Mouse (Mus musculus) left cerebral cortex, postnatal 36 days (tissue): ENCODE measurements at regions not wholly inside any gene's neighbourhood (a gene's known extent, or its start where the extent isn't known, plus 50 kb on each side); places are given as distances from the start of the nearest gene placed in this dataset.

Experiments used
- DNase-seq, 2 experiments: peaks; one replicate each; pipeline ENCODE4 v3.0.0; 2021 to 2022; ENCODE audit warnings: low spot score in 2 of 2, mixed read lengths in 1 of 2
- intact Hi-C: fragments of 180-260 bp; cut with DNase I; formaldehyde crosslinking; loops from one replicate; pipeline ENCODE4 v1.15.1; 2025

GRCm38 (mm10) chr16:30826128-30826527, 226.6 kb downstream of the Fam43a start:
- DNase-seq = peak; percentile 41 to 44
- intact Hi-C loops = no loop called here

DNA sequence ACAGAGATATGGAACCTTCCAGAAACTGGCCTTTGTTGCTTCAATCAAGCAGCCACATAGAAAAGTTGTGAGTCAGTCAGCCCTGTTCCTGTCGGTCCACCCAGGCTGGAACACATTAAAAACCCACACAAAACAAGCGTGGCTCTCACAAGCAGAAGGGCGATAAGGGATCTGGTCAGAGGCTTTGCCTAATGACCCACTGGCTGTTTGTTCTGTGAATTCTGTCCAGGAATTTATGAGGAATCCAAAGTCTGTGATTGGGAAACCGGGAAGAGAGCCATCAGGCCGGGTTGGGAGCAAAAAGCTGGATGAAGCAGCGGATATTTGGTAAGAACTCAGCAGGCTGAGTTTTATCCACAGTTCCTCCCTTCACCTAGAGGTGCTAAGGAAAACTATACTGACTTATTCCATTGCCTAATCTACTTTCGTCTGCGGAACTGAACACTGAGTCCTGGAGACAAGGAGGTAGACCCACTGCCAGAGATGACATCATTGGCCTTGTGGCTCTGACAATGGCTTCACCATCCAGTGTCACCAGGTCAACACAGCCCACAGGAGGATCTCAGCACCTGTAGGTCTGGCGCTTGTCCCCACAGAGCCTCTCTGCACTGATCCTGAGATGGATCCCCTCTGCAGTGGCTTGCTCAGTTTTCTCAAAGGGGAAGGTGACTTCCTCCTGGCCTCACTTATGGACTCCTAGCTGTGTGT, 228.5 kb downstream of the Fam43a start:
- no peak for DNase-seq
- intact Hi-C loops = no loop called here

DNA sequence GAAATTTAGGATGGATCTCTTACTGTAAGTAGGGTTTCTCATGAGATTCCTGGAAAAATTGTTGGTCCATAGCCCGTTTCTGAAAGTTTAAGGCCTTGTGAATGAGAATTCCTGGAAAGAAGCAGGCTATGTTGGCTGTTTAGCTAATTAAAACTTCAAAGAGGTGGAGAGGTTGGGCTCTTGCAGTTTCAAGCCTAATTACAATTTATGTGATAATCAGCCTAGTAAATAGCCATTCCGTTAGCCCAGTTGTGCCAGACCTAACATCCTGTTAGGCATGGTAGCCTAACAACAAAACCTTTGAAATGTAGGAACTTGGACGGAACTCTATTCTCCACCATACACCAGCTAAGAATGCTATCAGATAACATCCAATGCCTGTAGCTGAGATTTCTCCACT, 235.0 kb downstream of the Fam43a start:
- intact Hi-C loops = no loop called here
- no peak for DNase-seq

GRCm38 (mm10) chr16:30835678-30836077, 236.2 kb downstream of the Fam43a start:
- intact Hi-C loops = no loop called here
- DNase-seq = no peak

GRCm38 (mm10) chr16:30842831-30843230, 238.4 kb downstream of the Xxylt1 start:
- intact Hi-C loops = no loop called here
- DNase-seq = no peak

GRCm38 (mm10) chr16:30852595-30852994, 228.6 kb downstream of the Xxylt1 start:
- no peak for DNase-seq
- intact Hi-C loops = no loop called here

GRCm38 (mm10) chr16:30854716-30855115, 226.5 kb downstream of the Xxylt1 start:
- DNase-seq = no peak
- intact Hi-C loops = no loop called here

DNA sequence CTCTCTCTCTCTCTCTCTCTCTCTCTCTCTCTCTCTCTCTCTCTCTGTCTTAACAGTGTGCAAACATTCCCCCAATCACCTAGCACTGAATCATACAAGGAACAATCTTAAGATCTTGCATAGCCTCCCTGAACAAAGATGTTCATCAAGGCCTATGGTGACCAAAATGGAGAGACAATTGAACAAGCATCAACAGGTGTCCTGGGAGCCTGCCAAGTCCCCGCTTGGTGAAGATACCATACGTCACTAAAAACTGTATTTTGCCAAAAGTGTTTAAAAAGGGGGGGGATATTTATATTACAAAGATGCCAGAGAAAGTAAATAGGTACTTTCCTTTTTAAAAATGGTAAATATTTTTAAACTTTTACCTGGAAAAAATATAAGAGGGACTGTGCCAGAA, 223.6 kb downstream of the Xxylt1 start:
- no peak for DNase-seq
- intact Hi-C loops = no loop called here

DNA sequence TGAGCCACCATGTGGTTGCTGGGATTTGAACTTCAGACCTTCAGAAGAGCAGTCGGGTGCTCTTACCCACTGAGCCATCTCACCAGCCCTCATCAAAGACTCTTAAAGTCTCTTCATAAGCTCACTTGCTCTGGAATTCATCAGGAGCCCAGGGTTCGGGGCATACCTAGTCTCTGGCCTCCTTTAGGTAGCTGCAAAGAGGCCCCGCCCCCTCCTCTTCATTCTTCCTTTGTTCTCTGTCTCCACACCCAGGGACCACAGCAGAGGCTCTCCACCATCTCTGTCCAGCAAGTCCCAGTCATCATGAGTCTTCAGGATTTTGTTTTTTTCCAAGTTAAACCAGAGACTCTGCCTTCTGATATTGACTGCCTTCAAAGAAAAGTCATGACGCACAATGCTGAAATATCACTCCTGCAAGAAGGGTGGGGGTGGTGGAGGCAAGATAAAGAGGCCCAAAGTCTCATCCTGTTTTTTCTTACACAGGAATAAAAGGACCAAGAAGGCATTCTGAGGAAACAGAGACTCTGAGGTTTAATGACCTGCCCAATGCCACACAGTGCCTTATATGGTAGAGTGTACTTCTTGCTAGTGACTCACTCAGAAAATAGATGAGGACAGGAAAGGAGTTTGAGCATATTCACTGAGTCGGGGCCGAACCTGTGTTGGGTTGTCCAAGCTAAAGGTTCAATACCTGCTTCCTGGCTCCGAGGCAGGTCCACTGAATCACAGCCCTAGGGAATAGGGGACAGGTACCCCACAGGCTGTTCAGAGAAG, 211.9 kb downstream of the Xxylt1 start:
- intact Hi-C loops = no loop called here
- DNase-seq = no peak

DNA sequence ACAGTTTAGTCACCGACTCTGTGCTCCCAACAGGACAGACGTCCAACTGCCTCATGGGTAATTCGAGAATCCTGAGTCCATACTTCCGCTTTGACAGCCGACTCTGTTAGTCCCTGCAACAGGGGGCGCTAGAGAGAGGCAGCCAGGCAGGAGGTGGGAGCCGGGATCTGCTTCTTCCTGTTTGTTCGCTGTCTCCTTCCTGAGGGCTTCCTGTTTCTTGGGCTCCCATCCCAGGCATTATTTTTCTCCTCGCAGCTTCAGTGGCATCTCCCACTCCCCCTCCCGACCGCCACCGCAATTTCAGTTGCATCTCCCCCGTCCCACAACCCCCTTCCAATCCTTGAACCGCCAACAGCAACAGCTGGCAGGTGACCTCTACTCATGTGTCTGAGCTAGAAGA, 211.1 kb downstream of the Xxylt1 start:
- intact Hi-C loops = no loop called here
- no peak for DNase-seq

GRCm38 (mm10) chr16:30870676-30871075, 210.6 kb downstream of the Xxylt1 start:
- DNase-seq = no peak
- intact Hi-C loops = no loop called here

DNA sequence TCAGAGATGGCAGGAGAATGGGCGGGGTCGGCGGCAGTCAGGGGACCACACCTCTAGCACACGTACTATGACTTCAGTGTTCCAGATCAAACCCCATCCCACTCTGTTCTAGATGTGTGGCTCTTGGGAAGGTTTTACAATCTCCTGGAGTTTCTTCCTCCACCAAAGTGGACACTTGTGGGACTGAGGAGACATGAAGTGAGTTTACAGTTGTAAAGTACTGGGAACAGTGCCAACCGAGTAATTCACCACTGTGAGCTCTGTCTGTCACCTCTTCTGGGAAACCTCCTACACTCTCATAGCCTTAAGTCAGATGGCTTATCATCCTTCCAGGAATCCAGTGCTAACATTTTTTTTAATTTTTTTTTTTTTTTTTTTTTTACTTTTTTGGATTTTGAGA, 209.1 kb downstream of the Xxylt1 start:
- no peak for DNase-seq
- intact Hi-C loops = no loop called here

DNA sequence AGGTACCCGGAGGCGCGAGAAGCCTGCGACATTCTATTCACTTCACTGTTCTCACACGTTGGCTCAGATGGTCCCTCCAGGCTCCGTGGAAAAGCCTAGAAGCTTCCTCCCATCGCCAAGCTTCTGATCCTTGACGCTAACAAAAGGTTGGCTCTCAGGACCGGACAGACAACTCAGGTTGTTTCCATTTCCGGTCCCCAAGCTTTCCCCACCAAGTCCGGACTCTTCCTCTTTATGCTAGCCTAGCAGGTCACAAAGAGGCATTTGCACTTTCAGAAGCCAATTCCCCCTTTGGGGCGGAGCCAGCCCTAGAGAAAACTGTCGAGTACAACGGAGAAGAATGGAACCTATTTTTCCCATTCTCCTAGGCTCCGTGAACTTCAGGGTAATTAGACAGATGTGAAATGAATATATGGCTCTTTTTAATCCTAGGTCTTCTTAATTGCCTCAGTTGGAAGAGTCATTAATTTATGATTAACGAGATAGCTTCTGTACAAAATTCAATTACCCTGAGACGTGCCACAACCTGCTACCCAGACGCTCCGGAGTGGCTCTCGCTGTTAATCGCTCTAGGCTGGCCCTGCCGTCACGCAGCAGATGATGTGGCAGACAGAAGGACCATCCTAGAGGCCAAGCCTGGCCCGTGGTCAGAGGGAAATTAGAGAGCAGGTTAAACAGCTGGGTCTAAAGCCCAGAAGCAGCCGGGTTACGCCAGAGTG, 207.6 kb downstream of the Xxylt1 start:
- no peak for DNase-seq
- intact Hi-C loops = no loop called here

DNA sequence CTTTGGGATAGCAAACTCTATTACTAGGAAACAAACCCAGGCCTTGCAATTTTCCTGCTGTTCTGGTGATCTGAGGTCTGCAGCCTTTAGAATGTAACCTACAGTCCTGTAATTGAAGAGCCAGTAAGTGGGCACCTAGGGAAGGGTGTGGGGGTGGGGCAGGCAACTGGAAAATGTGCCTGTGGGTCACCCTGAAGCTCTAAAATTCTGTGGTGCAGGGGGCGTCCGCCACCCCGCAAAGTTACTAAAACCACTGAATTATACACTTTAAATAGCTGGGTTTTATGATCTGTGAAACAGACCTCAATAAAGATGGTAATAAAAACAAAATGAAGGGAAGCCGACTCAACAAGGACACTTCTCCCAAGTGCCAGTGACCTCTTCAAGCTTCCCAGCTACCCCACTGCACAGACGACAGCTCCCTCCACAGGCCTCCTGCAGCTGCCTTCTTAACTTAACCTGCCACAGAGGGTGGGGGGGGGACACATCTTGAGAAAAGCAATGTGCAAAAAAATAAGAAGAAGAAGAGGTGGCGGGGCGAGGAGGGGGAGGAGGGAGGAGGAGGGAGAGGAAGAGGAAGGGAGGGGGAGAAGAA, 205.9 kb downstream of the Xxylt1 start:
- intact Hi-C loops = no loop called here
- no peak for DNase-seq

DNA sequence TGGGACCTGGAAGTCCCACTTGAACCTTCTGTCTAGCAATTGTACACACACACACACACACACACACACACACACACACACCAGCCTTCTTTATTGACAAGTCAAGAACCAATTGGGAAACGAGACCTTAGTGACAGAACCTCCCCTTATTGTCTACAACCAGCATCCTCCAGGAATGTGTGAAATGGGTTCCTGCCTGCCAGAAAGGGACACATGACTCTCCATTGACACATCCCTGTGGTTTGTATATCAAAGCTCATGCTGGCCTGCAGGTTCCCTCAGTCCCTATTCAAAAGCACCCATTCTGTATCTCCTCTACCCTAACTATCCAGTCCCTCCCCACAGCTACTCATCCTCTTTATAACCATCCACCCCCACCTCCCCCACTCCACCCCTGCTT, 202.4 kb downstream of the Xxylt1 start:
- DNase-seq = no peak
- intact Hi-C loops = no loop called here

- intact Hi-C loops = no loop called here
- no peak for DNase-seq
Observed at GRCm38 (mm10) chr16:30879878-30880277, 201.4 kb downstream of the Xxylt1 start.

DNA sequence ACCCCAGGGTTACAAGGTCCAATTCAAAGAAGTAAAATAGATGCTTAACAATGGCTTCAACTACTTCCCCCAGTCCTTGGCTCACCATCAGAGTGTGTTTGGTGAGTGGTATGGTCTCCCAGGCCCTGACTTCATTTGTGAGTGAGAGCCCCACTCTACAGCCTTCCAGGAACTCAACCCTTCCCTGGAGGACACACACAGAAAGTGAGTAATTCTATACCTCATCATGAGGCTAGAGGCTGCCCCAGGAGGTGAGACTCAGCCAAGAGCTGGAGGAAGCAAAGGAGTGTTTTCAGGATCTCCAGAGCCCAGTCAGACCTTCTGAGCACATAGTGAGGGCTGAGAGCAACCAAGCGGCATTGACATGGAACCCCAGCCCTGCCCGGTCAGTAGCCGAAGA, 200.6 kb downstream of the Xxylt1 start:
- no peak for DNase-seq
- intact Hi-C loops = no loop called here

GRCm38 (mm10) chr16:30881186-30881585, 200.0 kb downstream of the Xxylt1 start:
- no peak for DNase-seq
- intact Hi-C loops = no loop called here

- DNase-seq = no peak
- intact Hi-C loops = no loop called here
Observed at GRCm38 (mm10) chr16:30883490-30884188, 197.6 kb downstream of the Xxylt1 start.

DNA sequence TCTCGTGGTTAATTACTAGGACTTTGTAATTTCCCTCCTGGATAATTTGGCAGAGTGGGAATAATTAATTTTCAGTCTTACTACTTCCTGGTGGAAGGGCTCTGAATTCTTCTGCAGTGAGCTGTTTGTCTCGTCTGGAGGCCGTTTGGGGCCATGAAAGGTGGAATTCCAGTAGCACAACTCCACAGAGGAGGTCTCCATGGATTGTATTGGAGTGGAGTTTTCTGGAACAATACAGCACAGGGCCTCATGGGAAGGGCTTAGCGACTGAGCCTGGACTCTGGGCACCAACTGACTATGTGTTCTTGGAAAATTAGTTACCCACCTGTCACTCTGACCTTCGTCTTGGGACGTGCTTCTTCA, 197.1 kb downstream of the Xxylt1 start:
- DNase-seq = no peak
- intact Hi-C loops = no loop called here
